Mouse (Mus musculus): Measurements from ENCODE around the gene Agpat1.

Agpat1 gene

GRCm38 (mm10) chr17:34586796-34587422 lies 17.2 kb upstream of the Agpat1 start:
- peak; percentile 84 to 85 for DNase-seq

- DNase-seq = peak; percentile 96 to 99
These were observed 16.6 kb upstream of the Agpat1 start for GRCm38 (mm10) chr17:34587423-34587811.

- no peak for DNase-seq
These were observed 16.2 kb upstream of the Agpat1 start for GRCm38 (mm10) chr17:34587814-34588213.

GRCm38 (mm10) chr17:34588767-34589166 lies 15.3 kb upstream of the Agpat1 start:
- DNase-seq = no peak

GRCm38 (mm10) chr17:34589206-34589605 lies 14.9 kb upstream of the Agpat1 start:
- no peak for DNase-seq

- no peak for DNase-seq
These were observed 14.4 kb upstream of the Agpat1 start, which contains the start of gene Gpsm3 for GRCm38 (mm10) chr17:34589681-34590101. Gene Gpsm3, plus strand, starts transcription at chr17:34589806.

GRCm38 (mm10) chr17:34590154-34590987 lies 13.7 kb upstream of the Agpat1 start:
- DNase-seq = no peak

- no peak for DNase-seq
These were observed 12.8 kb upstream of the Agpat1 start, which contains the start of gene Pbx2 for GRCm38 (mm10) chr17:34591029-34591993. Gene Pbx2, plus strand, starts transcription at chr17:34591266.

GRCm38 (mm10) chr17:34591994-34592375 lies 12.1 kb upstream of the Agpat1 start:
- peak; percentile 76 to 89 for DNase-seq

GRCm38 (mm10) chr17:34592581-34593549 lies 11.2 kb upstream of the Agpat1 start:
- DNase-seq = peak; percentile 46 to 48

- DNase-seq = no peak
These were observed 10.1 kb upstream of the Agpat1 start for GRCm38 (mm10) chr17:34593752-34594525.

GRCm38 (mm10) chr17:34596098-34596497 lies 8.0 kb upstream of the Agpat1 start:
- no peak for DNase-seq

GRCm38 (mm10) chr17:34597566-34598095 lies 6.4 kb upstream of the Agpat1 start, which contains the start of gene Ager:
Gene Ager, plus strand, starts transcription at chr17:34597862.
- DNase-seq = no peak

- DNase-seq = no peak
These were observed 4.2 kb upstream of the Agpat1 start for GRCm38 (mm10) chr17:34599891-34600290.

GRCm38 (mm10) chr17:34601796-34602195 lies 2.3 kb upstream of the Agpat1 start:
- DNase-seq = no peak

GRCm38 (mm10) chr17:34603375-34604060 lies 544 bp upstream of the Agpat1 start, which contains the start of gene Rnf5:
Gene Rnf5, minus strand, starts transcription at chr17:34603690.
- peak; percentile 97 to 100 for DNase-seq

GRCm38 (mm10) chr17:34604511-34605237 lies 612 bp downstream of the Agpat1 start:
- DNase-seq = no peak

- peak; percentile 96 to 98 for DNase-seq
These were observed 1.5 kb downstream of the Agpat1 start for GRCm38 (mm10) chr17:34605609-34606008.
